Mouse (Mus musculus) neural tube, embryonic 14.5 days (tissue): Measurements from ENCODE around the gene Slc7a9. TPM values are rescaled to one million over a fixed set of nuclear protein-coding genes. Genes with fewer than 3 reads are reported as not detected.

ENCODE experiments used
- ATAC-seq: fragments of 200-750 bp; cut with Nextera tagmentation; 2 replicates; pipeline ENCODE4 v1.8.0; 2017; ENCODE audit warnings: low read depth, mild to moderate bottlenecking, moderate TSS enrichment, moderate library complexity
- H3K27ac ChIP-seq: fragments of 300-500 bp; sonication (generic); 2 replicates; pipeline ENCODE4 v1.5.1; 2014; ENCODE audit warnings: low read depth, mild to moderate bottlenecking, control low read depth, low read length, moderate library complexity, mixed read lengths
- H3K27me3 ChIP-seq: fragments of 300-500 bp; sonication (generic); 2 replicates; pipeline ENCODE4 v1.6.1; 2014; ENCODE audit warnings: low read length; ENCODE audit not compliant: control insufficient read depth, insufficient read depth
- H3K36me3 ChIP-seq: fragments of 300-500 bp; sonication (generic); 2 replicates; pipeline ENCODE4 v1.6.1; 2014; ENCODE audit warnings: low read length, mixed read lengths; ENCODE audit not compliant: control insufficient read depth, insufficient read depth
- H3K4me1 ChIP-seq: fragments of 300-500 bp; sonication (generic); 2 replicates; pipeline ENCODE4 v1.6.1; 2014; ENCODE audit warnings: low read length; ENCODE audit not compliant: control insufficient read depth, insufficient read depth
- H3K4me2 ChIP-seq: fragments of 300-500 bp; sonication (generic); 2 replicates; pipeline ENCODE4 v1.6.1; 2014; ENCODE audit warnings: mild to moderate bottlenecking, low read depth, low read length, control low read depth
- H3K4me3 ChIP-seq: fragments of 300-500 bp; sonication (generic); 2 replicates; pipeline ENCODE4 v1.5.1; 2014; ENCODE audit warnings: low read depth, low read length, control low read depth, mixed read lengths
- H3K9ac ChIP-seq: fragments of 300-500 bp; sonication (generic); replicated peaks from 2 replicates; pipeline ENCODE4 v1.6.1; 2014; ENCODE audit warnings: low read depth, mild to moderate bottlenecking, control low read depth, low read length, mixed read lengths
- H3K9me3 ChIP-seq: fragments of 300-500 bp; sonication (generic); 2 replicates; pipeline ENCODE4 v1.6.1; 2016; ENCODE audit warnings: low read length; ENCODE audit not compliant: control insufficient read depth
- WGBS: fragments of 180-500 bp; shearing (Covaris S2); extraction: QIAGEN DNeasy Blood & Tissue Kit; methylation state at CpG from one replicate; pipeline ENCODE4 v1.1.7; 2014; 5-methylcytosine and 5-hydroxymethylcytosine counted together
- polyA plus RNA-seq: library from polyadenylated mRNA; unstranded; fragments of >200 nt; fragmentation: Nextera tagmentation; extraction: Ambion mirVana; gene quantifications from 2 replicates; pipeline ENCODE4 v1.2.1, GENCODE M21; 2014

Slc7a9 gene
- polyA plus RNA-seq, 1 experiment from 2014 or later, result not detected

DNA sequence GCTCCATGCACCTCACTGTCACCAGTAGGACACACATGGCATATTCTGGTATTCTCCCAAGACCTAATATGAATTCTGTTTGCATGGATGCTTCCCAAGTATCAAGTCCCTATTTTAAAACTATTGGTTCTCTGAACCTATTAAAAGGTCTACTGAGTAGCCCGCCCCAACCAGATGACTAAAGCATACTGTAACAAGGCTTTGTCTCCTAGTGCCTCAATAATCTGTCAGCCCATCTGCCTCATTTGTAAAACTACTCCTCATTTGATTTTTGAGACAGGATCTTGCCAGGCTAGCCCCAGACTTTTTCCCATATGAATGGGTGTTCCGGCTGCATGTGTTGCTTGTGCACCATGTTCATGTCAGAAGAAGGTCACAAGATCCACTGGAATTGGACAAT, 41.6 kb downstream of the Slc7a9 start:
- no peaks in the 10 kb centered on the region for H3K4me1 ChIP-seq
- H3K36me3 ChIP-seq, result no peaks in the 10 kb centered on the region
- H3K4me3 ChIP-seq, result no peak overlapping the region
- no peak overlapping the region for H3K4me2 ChIP-seq
- no peak overlapping the region for H3K9ac ChIP-seq
- H3K27ac ChIP-seq, result no peak overlapping the region
- 98% methylated on average over 2 of the region's 2 CpGs for WGBS
- no peak for ATAC-seq
- no peaks in the 10 kb centered on the region for H3K27me3 ChIP-seq
- no peaks in the 10 kb centered on the region for H3K9me3 ChIP-seq

DNA sequence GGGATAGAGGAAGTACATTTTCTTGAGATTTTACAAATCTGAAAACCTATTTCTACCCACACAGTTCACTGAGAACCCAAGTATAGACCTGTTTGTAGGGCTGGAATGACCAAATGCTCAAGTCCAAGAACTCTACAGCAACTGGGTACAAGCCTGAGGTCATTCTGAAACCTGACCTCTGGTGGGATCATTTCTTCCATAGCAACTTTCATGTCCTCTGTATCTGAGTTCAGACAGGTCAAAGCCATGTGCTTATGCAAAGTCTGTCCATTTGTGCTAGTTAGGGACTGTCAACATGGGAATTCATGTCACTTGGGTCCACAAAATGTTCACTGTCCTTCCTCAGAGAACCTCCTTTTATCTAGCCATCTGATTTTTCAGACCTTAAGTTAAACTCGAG, 42.4 kb downstream of the Slc7a9 start:
- Histone ChIP-seq H3K27me3 (no peaks in the 10 kb centered on the region), H3K27ac (no peak overlapping the region), H3K4me3 (no peak overlapping the region), H3K9me3 (no peaks in the 10 kb centered on the region), H3K9ac (no peak overlapping the region), H3K36me3 (no peaks in the 10 kb centered on the region), H3K4me2 (no peak overlapping the region), H3K4me1 (no peaks in the 10 kb centered on the region)
- ATAC-seq, result no peak
- 83% methylated on average over 1 of the region's 1 CpGs for WGBS

DNA sequence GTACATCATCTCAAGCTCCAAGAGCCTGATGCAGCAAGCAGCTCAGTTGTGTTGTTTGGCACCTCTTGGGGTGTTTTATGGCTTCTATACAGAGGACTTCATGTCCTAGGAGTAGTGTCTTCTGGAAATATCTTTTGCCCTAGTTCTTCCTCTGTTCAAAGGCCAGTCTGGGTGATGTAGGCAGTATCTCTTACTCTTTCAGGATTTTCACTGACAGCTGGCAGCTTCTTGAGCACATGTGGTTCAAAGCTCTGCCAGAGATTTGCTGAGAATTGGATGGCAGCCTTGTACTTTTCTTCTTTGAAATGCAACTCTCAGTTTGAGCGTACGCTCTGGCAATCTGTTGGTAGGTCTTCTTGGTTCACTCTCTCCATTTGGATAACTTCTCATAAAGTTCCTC, 48.9 kb downstream of the Slc7a9 start:
- Histone ChIP-seq H3K9me3 (no peaks in the 10 kb centered on the region), H3K4me2 (no peak overlapping the region), H3K36me3 (no peaks in the 10 kb centered on the region), H3K4me1 (no peaks in the 10 kb centered on the region), H3K27me3 (no peaks in the 10 kb centered on the region), H3K9ac (no peak overlapping the region), H3K4me3 (no peak overlapping the region), H3K27ac (no peak overlapping the region)
- 99% methylated on average over 2 of the region's 2 CpGs for WGBS
- no peak for ATAC-seq

DNA sequence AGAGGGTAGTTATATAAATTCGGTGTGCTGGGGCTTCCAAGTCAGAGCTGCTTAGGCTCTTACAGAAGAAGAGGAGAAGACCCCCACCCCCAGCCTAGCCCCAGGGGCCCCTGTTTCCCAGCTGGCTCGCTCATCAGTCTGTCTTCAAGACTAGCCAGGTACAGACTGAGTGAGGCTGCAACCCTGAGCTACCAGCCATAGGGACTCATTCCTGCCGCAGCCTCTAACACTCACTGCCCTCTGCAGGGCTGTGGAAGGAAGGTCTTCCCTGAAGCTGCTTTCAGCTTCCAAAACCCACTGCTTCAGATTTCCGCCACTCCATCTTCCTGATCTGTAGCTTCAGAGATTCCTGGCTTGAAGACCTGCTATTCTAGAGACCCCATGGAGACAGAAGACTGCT, 53.4 kb downstream of the Slc7a9 start:
- no peak for ATAC-seq
- Histone ChIP-seq H3K4me1 (no peaks in the 10 kb centered on the region), H3K4me2 (no peak overlapping the region), H3K36me3 (no peaks in the 10 kb centered on the region), H3K27me3 (no peaks in the 10 kb centered on the region), H3K4me3 (no peak overlapping the region), H3K9me3 (no peaks in the 10 kb centered on the region), H3K9ac (no peak overlapping the region), H3K27ac (no peak overlapping the region)
- WGBS, result 26% methylated on average over 4 of the region's 4 CpGs

Other genes with a start within 250 kb of the Slc7a9 start
- 27.7 and 33.0 TPM in 2 replicates for gene Lrp3, start 233.3 kb upstream of the Slc7a9 start, polyA plus RNA-seq
- 21.7 and 21.8 TPM in 2 replicates for gene Gpatch1, start 130.4 kb upstream of the Slc7a9 start, polyA plus RNA-seq
- 5.8 TPM in 2 replicates for gene Rhpn2, start 114.6 kb upstream of the Slc7a9 start, polyA plus RNA-seq
- gene Faap24, start 52.0 kb upstream of the Slc7a9 start, polyA plus RNA-seq, result 16.6 and 17.8 TPM in 2 replicates
- gene Cep89, start 51.8 kb upstream of the Slc7a9 start, polyA plus RNA-seq, result 24.2 and 25.1 TPM in 2 replicates
- gene Tdrd12, start 88.9 kb downstream of the Slc7a9 start, polyA plus RNA-seq, result 0.50 and 1.1 TPM in 2 replicates
- gene Nudt19, start 107.5 kb downstream of the Slc7a9 start, polyA plus RNA-seq, result 107 and 137 TPM in 2 replicates
- 0.08 and 0.30 TPM in 2 replicates for gene Rgs9bp, start 136.8 kb downstream of the Slc7a9 start, polyA plus RNA-seq
- 18.5 TPM in 2 replicates for gene Ankrd27, start 137.4 kb downstream of the Slc7a9 start, polyA plus RNA-seq
- gene Pdcd5, start 198.7 kb downstream of the Slc7a9 start, polyA plus RNA-seq, result 285 and 291 TPM in 2 replicates